Mouse (Mus musculus): ENCODE measurements around the gene Krt34. TPM values are rescaled to one million over a fixed set of nuclear protein-coding genes. Genes with fewer than 3 reads are reported as not detected.

Gene Krt34
- polyA plus RNA-seq, 1 experiment from 2014 or later = not detected

DNA sequence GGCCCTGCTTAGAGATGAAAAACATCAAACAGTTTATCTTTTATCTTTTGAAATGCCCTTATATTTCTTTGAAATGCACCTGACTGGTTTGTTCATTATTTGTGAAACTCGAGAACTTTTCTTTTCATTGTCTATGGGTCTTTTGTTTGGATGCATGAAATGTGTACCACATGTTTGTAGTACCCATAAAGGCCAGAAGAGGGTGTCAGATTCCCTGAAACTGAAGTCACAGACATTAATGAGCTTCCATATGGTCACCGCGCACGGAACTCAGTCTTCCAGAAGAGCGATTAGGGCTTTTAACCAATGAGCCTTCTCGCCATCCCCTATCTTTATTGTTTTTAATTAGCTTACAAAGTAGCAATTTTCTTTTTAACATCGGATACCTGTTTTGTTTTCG lies 17.5 kb upstream of the Krt34 start:
- Histone ChIP-seq H3K4me2 (ENCODE audit: low read length) (no peak overlapping the region), H3K9ac (ENCODE audit: low read depth, low read length) (no peak overlapping the region), H3K36me3 (ENCODE audit: insufficient read depth, low read length) (no peaks in the 10 kb centered on the region), H3K9me3 (replicated peaks; ENCODE audit: low read length) (no peaks in the 10 kb centered on the region), H3K27me3 (ENCODE audit: insufficient read depth, low read length) (no peaks in the 10 kb centered on the region), H3K27ac (no peak overlapping the region), H3K4me1 (replicated peaks; ENCODE audit: insufficient read depth, low read length) (no peaks in the 10 kb centered on the region), H3K4me3 (replicated peaks; ENCODE audit: low read depth, low read length) (no peak overlapping the region)
- peak; percentile 51 for TF ChIP-seq CTCF (IDR thresholded peaks at IDR 0.05; ENCODE audit: low read depth)
- no peak for ATAC-seq (replicated peaks; ENCODE audit: low FRiP score, low read depth)
- 54% methylated on average over 8 of the region's 8 CpGs for WGBS
- DNase-seq (ENCODE audit: low spot score) = peak; percentile 43

DNA sequence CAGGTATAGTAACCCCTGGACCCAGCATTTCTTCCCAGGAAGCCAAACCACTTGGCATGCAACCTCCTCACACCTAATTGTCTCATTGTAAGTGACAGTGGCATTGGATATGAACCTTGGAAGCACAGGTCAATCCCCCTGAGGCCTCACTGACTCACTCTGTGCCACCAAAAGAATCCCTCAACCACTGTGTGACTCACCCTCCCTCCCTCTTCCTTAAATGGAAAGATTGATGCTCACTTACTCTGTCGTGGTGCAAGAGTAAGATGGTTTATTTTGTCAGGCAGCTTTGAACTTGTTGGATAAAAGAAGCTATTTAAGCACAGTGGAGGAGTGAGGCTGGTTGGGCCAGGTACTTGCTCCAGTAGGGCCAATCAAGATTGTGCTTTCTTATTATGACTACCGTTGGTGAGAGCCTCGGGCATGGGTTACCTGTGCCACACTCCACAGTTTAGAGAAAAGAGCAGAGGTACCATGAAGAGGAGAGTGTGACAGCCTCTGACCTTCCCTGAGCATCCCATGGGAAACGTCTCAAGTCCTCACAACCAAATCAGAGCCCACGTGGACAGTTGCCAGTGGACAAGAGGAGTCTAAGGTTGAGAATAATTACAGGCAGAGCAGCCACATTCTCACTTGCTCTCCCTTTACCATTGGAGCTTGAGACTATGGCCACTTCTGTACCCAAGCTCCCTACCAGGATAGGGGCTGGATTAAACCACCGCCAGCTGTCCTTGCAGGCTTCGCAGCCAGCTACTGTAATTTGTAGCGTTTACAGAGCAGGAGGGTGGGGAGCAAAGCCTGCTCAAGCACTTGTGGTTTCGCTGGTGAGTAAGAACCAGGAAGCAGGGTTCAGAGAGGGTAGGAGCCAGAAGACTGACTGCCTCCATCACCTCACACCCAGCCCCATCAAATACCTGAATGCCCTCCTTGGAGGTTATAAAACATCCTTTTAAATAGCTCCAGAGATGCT lies 14.6 kb upstream of the Krt34 start:
- ATAC-seq (replicated peaks; ENCODE audit: low FRiP score, low read depth) = no peak
- WGBS = 65% methylated on average over 9 of the region's 9 CpGs

DNA sequence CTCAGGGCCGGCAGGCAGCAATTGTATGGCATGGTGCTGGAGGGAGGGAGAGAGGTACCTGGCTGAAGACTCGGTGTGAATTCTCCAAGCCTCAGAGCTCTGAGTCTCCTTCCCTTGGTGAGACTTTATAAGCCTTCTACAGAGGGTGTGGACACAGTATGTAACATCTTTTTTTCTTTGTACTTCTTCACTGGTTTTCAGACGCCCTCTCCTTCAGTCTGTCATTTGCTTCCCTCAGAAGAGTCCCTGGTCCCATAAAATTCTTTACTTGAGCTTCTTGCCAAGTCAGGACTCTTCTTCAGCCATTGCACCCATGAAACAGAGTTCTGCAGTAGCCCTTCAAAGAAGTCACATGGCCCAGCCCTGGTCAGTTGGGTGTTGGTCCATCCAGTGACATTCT lies 9.1 kb upstream of the Krt34 start, which contains the start of gene Krt31:
TSS of gene Krt31 (minus strand) at position 101 of the 400 bp plus-strand sequence.
- TF ChIP-seq CTCF (IDR thresholded peaks at IDR 0.05; ENCODE audit: low read depth) = no peak
- no peaks in the 10 kb centered on the region for H3K4me1 ChIP-seq (replicated peaks; ENCODE audit: insufficient read depth, low read length)
- H3K9ac ChIP-seq (ENCODE audit: low read depth, low read length) = no peak within 1 kb of the TSS
- H3K9me3 ChIP-seq (replicated peaks; ENCODE audit: low read length) = no peaks in the 10 kb centered on the region
- no peak within 1 kb of the TSS for H3K4me2 ChIP-seq (ENCODE audit: low read length)
- H3K27ac ChIP-seq = no peak within 1 kb of the TSS
- H3K36me3 ChIP-seq (ENCODE audit: insufficient read depth, low read length) = no peaks in the 10 kb centered on the region
- no peak within 1 kb of the TSS for H3K4me3 ChIP-seq (replicated peaks; ENCODE audit: low read depth, low read length)
- H3K27me3 ChIP-seq (ENCODE audit: insufficient read depth, low read length) = no peaks in the 10 kb centered on the region
- no peak for ATAC-seq (replicated peaks; ENCODE audit: low FRiP score, low read depth)
- no peak for DNase-seq (ENCODE audit: low spot score)
- whole genome bisulfite sequencing = 85% methylated on average over 3 of the region's 3 CpGs

More for the DNA sequence above, 14.6 kb upstream of the Krt34 start:
- DNase-seq (ENCODE audit: low spot score) = no peak
- no peak for TF ChIP-seq CTCF (IDR thresholded peaks at IDR 0.05; ENCODE audit: low read depth)
- Histone ChIP-seq H3K9ac (ENCODE audit: low read depth, low read length) (no peak overlapping the region), H3K4me1 (replicated peaks; ENCODE audit: insufficient read depth, low read length) (no peaks in the 10 kb centered on the region), H3K9me3 (replicated peaks; ENCODE audit: low read length) (no peaks in the 10 kb centered on the region), H3K27ac (no peak overlapping the region), H3K27me3 (ENCODE audit: insufficient read depth, low read length) (no peaks in the 10 kb centered on the region), H3K36me3 (ENCODE audit: insufficient read depth, low read length) (no peaks in the 10 kb centered on the region), H3K4me2 (ENCODE audit: low read length) (no peak overlapping the region), H3K4me3 (replicated peaks; ENCODE audit: low read depth, low read length) (no peak overlapping the region)

DNA sequence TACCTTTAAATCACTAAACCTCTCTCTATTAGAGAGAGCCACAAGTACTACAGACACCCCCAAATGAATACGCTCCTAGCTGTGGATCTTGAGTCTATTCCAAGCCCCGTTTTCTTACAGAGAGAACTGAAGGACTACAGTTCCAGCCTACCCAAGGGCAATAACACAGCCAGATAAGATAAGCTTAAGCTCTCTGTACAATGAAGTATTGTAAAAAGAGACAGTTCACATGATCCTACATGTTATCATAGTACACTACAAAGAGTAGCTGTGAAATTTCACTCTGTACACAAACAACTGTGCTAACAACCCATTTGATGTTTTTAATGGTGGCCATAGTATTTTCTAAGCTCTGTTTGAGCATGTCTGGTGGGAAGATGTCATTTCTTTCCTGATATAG lies 5.8 kb upstream of the Krt34 start:
- H3K27me3 ChIP-seq (ENCODE audit: insufficient read depth, low read length) = no peaks in the 10 kb centered on the region
- H3K36me3 ChIP-seq (ENCODE audit: insufficient read depth, low read length) = no peaks in the 10 kb centered on the region
- ATAC-seq (replicated peaks; ENCODE audit: low FRiP score, low read depth) = no peak
- no peak overlapping the region for H3K4me2 ChIP-seq (ENCODE audit: low read length)
- no peak overlapping the region for H3K4me3 ChIP-seq (replicated peaks; ENCODE audit: low read depth, low read length)
- WGBS = 84% methylated on average over 2 of the region's 2 CpGs
- no peak for DNase-seq (ENCODE audit: low spot score)
- no peaks in the 10 kb centered on the region for H3K4me1 ChIP-seq (replicated peaks; ENCODE audit: insufficient read depth, low read length)
- no peaks in the 10 kb centered on the region for H3K9me3 ChIP-seq (replicated peaks; ENCODE audit: low read length)
- no peak for TF ChIP-seq CTCF (IDR thresholded peaks at IDR 0.05; ENCODE audit: low read depth)
- no peak overlapping the region for H3K27ac ChIP-seq
- H3K9ac ChIP-seq (ENCODE audit: low read depth, low read length) = no peak overlapping the region

DNA sequence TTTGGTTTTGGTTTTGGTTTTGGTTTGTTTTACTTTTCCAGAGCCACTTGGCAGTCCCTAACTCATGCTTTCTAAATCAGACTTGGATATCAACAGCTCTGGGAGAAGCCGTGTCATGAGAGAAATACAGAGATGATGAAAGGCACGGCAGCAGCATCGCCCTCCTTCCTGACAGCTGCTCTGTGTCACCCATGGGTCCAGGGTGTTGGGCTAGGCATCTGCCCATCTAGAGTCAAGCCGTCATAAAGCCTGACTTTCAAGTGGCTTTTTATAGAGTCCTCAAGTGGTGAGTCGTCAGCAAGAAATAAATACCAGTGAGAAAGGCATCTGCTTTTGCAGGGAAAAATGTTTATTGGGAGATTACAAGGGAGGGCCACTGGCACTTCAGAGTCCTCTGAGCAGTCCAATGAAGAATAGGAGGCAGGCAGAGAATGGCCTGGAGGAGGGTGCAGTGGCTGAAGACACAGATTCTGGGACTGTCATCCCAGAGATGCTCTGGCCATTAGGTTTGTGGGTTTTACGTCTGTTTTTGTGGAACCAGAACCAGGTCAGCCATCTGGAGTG lies 5.0 kb upstream of the Krt34 start:
- no peak overlapping the region for H3K9ac ChIP-seq (ENCODE audit: low read depth, low read length)
- no peak overlapping the region for H3K4me2 ChIP-seq (ENCODE audit: low read length)
- H3K27ac ChIP-seq = no peak overlapping the region
- no peak for DNase-seq (ENCODE audit: low spot score)
- no peaks in the 10 kb centered on the region for H3K4me1 ChIP-seq (replicated peaks; ENCODE audit: insufficient read depth, low read length)
- no peak for ATAC-seq (replicated peaks; ENCODE audit: low FRiP score, low read depth)
- no peaks in the 10 kb centered on the region for H3K36me3 ChIP-seq (ENCODE audit: insufficient read depth, low read length)
- H3K27me3 ChIP-seq (ENCODE audit: insufficient read depth, low read length) = no peaks in the 10 kb centered on the region
- WGBS = 65% methylated on average over 6 of the region's 6 CpGs
- no peak for TF ChIP-seq CTCF (IDR thresholded peaks at IDR 0.05; ENCODE audit: low read depth)
- no peaks in the 10 kb centered on the region for H3K9me3 ChIP-seq (replicated peaks; ENCODE audit: low read length)
- no peak overlapping the region for H3K4me3 ChIP-seq (replicated peaks; ENCODE audit: low read depth, low read length)

DNA sequence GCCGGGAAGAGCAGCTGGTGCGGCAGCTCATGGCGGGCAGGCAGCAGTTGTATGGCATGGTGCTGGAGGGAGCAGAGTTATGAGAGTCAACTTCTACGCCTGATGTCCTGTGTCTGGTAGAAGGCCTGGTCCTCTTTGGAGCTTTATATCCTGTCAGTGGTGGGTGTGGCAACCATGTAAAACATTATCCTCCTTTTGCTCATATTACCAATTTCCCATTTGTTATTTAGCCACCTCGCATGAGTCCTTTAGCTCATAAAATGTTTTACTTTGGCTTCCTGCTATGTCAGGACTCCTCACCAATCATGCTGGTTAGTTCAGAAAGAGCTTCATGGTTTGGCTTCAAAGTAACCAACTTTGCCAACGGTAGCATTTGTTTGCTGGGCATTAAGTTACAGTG lies 11.6 kb downstream of the Krt34 start, which contains the start of gene Krt33b:
TSS of gene Krt33b (minus strand) at position 101 of the 400 bp plus-strand sequence.
- Histone ChIP-seq H3K4me1 (replicated peaks; ENCODE audit: insufficient read depth, low read length) (no peaks in the 10 kb centered on the region), H3K9ac (ENCODE audit: low read depth, low read length) (no peak within 1 kb of the TSS), H3K9me3 (replicated peaks; ENCODE audit: low read length) (no peaks in the 10 kb centered on the region), H3K27ac (no peak within 1 kb of the TSS), H3K4me2 (ENCODE audit: low read length) (no peak within 1 kb of the TSS), H3K4me3 (replicated peaks; ENCODE audit: low read depth, low read length) (no peak within 1 kb of the TSS), H3K36me3 (ENCODE audit: insufficient read depth, low read length) (no peaks in the 10 kb centered on the region), H3K27me3 (ENCODE audit: insufficient read depth, low read length) (no peaks in the 10 kb centered on the region)
- ATAC-seq (replicated peaks; ENCODE audit: low FRiP score, low read depth) = no peak
- WGBS = 86% methylated on average over 6 of the region's 6 CpGs
- no peak for DNase-seq (ENCODE audit: low spot score)
- TF ChIP-seq CTCF (IDR thresholded peaks at IDR 0.05; ENCODE audit: low read depth) = no peak
